Mouse (Mus musculus): Measurements from ENCODE around the gene Bola3. TPM values are rescaled to one million over a fixed set of nuclear protein-coding genes. Genes with fewer than 3 reads are reported as not detected.
"Not testable (repeated sequence)": the region's sequence is repeated elsewhere in the genome, so short reads cannot be mapped to it uniquely, and the experiment has no call there.

Bola3 gene
- polyA plus RNA-seq, 1 experiment from 2014 or later = 103 TPM

GRCm38 (mm10) chr6:83322794-83323193 is 26.2 kb upstream of the Bola3 start:
- no peaks in the 10 kb centered on the region for H3K36me3 ChIP-seq (ENCODE audit: poor library complexity, severe bottlenecking)
- no peaks in the 10 kb centered on the region for H3K27me3 ChIP-seq
- H3K9me3 ChIP-seq (replicated peaks) = no peaks in the 10 kb centered on the region
- WGBS = 66% methylated on average over 2 of the region's 2 CpGs
- H3K4me1 ChIP-seq = peaks cover 17% of the 10 kb centered on the region
- no peak overlapping the region for H3K27ac ChIP-seq
- H3K9ac ChIP-seq = no peak overlapping the region
- no peak overlapping the region for H3K4me3 ChIP-seq
- H3K4me2 ChIP-seq = no peak overlapping the region
- no peak for ATAC-seq

GRCm38 (mm10) chr6:83323652-83324419 is 25.1 kb upstream of the Bola3 start:
- H3K36me3 ChIP-seq (ENCODE audit: poor library complexity, severe bottlenecking) = 0 out of 2 replicates have a peak, but pooled peaks cover 4% of the 10 kb centered on the region
- WGBS = 70% methylated on average over 8 of the region's 8 CpGs
- H3K4me2 ChIP-seq = no peak overlapping the region
- no peak overlapping the region for H3K27ac ChIP-seq
- H3K4me1 ChIP-seq = peaks cover 17% of the 10 kb centered on the region
- no peak for ATAC-seq
- H3K9me3 ChIP-seq (replicated peaks) = no peaks in the 10 kb centered on the region
- H3K4me3 ChIP-seq = no peak overlapping the region
- no peaks in the 10 kb centered on the region for H3K27me3 ChIP-seq
- no peak overlapping the region for H3K9ac ChIP-seq

GRCm38 (mm10) chr6:83325525-83326393 is 23.2 kb upstream of the Bola3 start, which contains the start of the genes Mthfd2 and Mob1a:
TSS of gene Mthfd2 (minus strand) at chr6:83325908.
TSS of gene Mob1a (plus strand) at chr6:83326016.
- peaks cover 17% of the 10 kb centered on the region for H3K4me1 ChIP-seq
- no peaks in the 10 kb centered on the region for H3K27me3 ChIP-seq
- H3K4me3 ChIP-seq = peak within 1 kb of the TSS; percentile 71
- WGBS = 1% methylated on average over 64 of the region's 65 CpGs
- H3K36me3 ChIP-seq (ENCODE audit: poor library complexity, severe bottlenecking) = peaks cover 16% of the 10 kb centered on the region
- H3K9ac ChIP-seq = peak within 1 kb of the TSS; percentile 95
- peak; percentile 99 for ATAC-seq
- peak within 1 kb of the TSS; percentile 86 for H3K27ac ChIP-seq
- no peaks in the 10 kb centered on the region for H3K9me3 ChIP-seq (replicated peaks)
- peak within 1 kb of the TSS; percentile 84 for H3K4me2 ChIP-seq

- 12% methylated on average over 6 of the region's 6 CpGs for WGBS
- Histone ChIP-seq H3K9me3 (replicated peaks) (no peaks in the 10 kb centered on the region), H3K4me1 (peaks cover 17% of the 10 kb centered on the region), H3K27me3 (no peaks in the 10 kb centered on the region), H3K9ac (peak overlapping the region; percentile 95), H3K4me2 (peak overlapping the region; percentile 84), H3K4me3 (peak overlapping the region; percentile 71), H3K36me3 (ENCODE audit: poor library complexity, severe bottlenecking) (peaks cover 22% of the 10 kb centered on the region), H3K27ac (peak overlapping the region; percentile 86)
- no peak for ATAC-seq
These were observed 22.6 kb upstream of the Bola3 start for GRCm38 (mm10) chr6:83326394-83326736.

- WGBS = 72% methylated on average over 6 of the region's 6 CpGs
These were observed 22.2 kb upstream of the Bola3 start for GRCm38 (mm10) chr6:83326761-83327160.

GRCm38 (mm10) chr6:83327591-83328190 is 21.3 kb upstream of the Bola3 start:
- peaks cover 34% of the 10 kb centered on the region for H3K36me3 ChIP-seq (ENCODE audit: poor library complexity, severe bottlenecking)
- no peak overlapping the region for H3K27ac ChIP-seq
- no peaks in the 10 kb centered on the region for H3K9me3 ChIP-seq (replicated peaks)
- ATAC-seq = no peak
- peak overlapping the region; percentile 84; the same call in 1 of the 2 replicates for H3K4me2 ChIP-seq
- no peak overlapping the region for H3K4me3 ChIP-seq
- H3K9ac ChIP-seq = no peak overlapping the region
- H3K27me3 ChIP-seq = no peaks in the 10 kb centered on the region
- H3K4me1 ChIP-seq = peaks cover 17% of the 10 kb centered on the region
- WGBS = 91% methylated on average over 3 of the region's 3 CpGs

More at GRCm38 (mm10) chr6:83326761-83327160, 22.2 kb upstream of the Bola3 start:
- no peak for ATAC-seq
- Histone ChIP-seq H3K4me2 (peak overlapping the region; percentile 84), H3K4me3 (peak overlapping the region; percentile 71), H3K36me3 (ENCODE audit: poor library complexity, severe bottlenecking) (peaks cover 26% of the 10 kb centered on the region), H3K9ac (peak overlapping the region; percentile 95), H3K27ac (no peak overlapping the region), H3K4me1 (peaks cover 17% of the 10 kb centered on the region), H3K27me3 (no peaks in the 10 kb centered on the region), H3K9me3 (replicated peaks) (no peaks in the 10 kb centered on the region)

GRCm38 (mm10) chr6:83341387-83341786 is 7.6 kb upstream of the Bola3 start:
- 84% methylated on average over 3 of the region's 3 CpGs for WGBS

GRCm38 (mm10) chr6:83342957-83343356 is 6.0 kb upstream of the Bola3 start:
- WGBS = 93% methylated on average over 2 of the region's 2 CpGs
- Histone ChIP-seq H3K36me3 (ENCODE audit: poor library complexity, severe bottlenecking) (peaks cover 58% of the 10 kb centered on the region), H3K4me1 (no peaks in the 10 kb centered on the region), H3K9ac (no peak overlapping the region), H3K27ac (no peak overlapping the region), H3K4me3 (no peak overlapping the region), H3K9me3 (replicated peaks) (no peaks in the 10 kb centered on the region), H3K4me2 (no peak overlapping the region), H3K27me3 (no peaks in the 10 kb centered on the region)
- no peak for ATAC-seq

More at GRCm38 (mm10) chr6:83341387-83341786, 7.6 kb upstream of the Bola3 start:
- no peak overlapping the region for H3K27ac ChIP-seq
- no peak overlapping the region for H3K4me3 ChIP-seq
- H3K9ac ChIP-seq = no peak overlapping the region
- H3K36me3 ChIP-seq (ENCODE audit: poor library complexity, severe bottlenecking) = peaks cover 67% of the 10 kb centered on the region
- H3K9me3 ChIP-seq (replicated peaks) = no peaks in the 10 kb centered on the region
- no peak for ATAC-seq
- no peak overlapping the region for H3K4me2 ChIP-seq
- no peaks in the 10 kb centered on the region for H3K4me1 ChIP-seq
- no peaks in the 10 kb centered on the region for H3K27me3 ChIP-seq

- H3K27me3 ChIP-seq; ATAC-seq; H3K9me3 ChIP-seq (replicated peaks); H3K9ac ChIP-seq; H3K27ac ChIP-seq; H3K4me3 ChIP-seq; H3K4me2 ChIP-seq: not testable (repeated sequence)
- peaks cover 37% of the 10 kb centered on the region for H3K36me3 ChIP-seq (ENCODE audit: poor library complexity, severe bottlenecking)
- 92% methylated on average over 8 of the region's 8 CpGs for WGBS
- H3K4me1 ChIP-seq = peaks cover 11% of the 10 kb centered on the region
These were observed 3.7 kb upstream of the Bola3 start for GRCm38 (mm10) chr6:83345285-83345684.

GRCm38 (mm10) chr6:83347916-83348315 is 1.0 kb upstream of the Bola3 start:
- no peak overlapping the region for H3K4me2 ChIP-seq
- peaks cover 14% of the 10 kb centered on the region for H3K36me3 ChIP-seq (ENCODE audit: poor library complexity, severe bottlenecking)
- no peak overlapping the region for H3K27ac ChIP-seq
- peaks cover 16% of the 10 kb centered on the region for H3K4me1 ChIP-seq
- H3K9ac ChIP-seq = no peak overlapping the region
- H3K9me3 ChIP-seq (replicated peaks) = no peaks in the 10 kb centered on the region
- no peak for ATAC-seq
- no peak overlapping the region for H3K4me3 ChIP-seq
- WGBS = 93% methylated on average over 3 of the region's 3 CpGs
- H3K27me3 ChIP-seq = no peaks in the 10 kb centered on the region

GRCm38 (mm10) chr6:83349274-83349958 is 469 bp downstream of the Bola3 start:
- Histone ChIP-seq H3K27me3 (no peaks in the 10 kb centered on the region), H3K27ac (peak overlapping the region; percentile 51; the same call in 1 of the 2 replicates)
- peak; percentile 96 for ATAC-seq

More at GRCm38 (mm10) chr6:83349274-83349958, 469 bp downstream of the Bola3 start:
- under 1% methylated on average over 53 of the region's 53 CpGs for WGBS
- Histone ChIP-seq H3K9ac (peak overlapping the region; percentile 98), H3K4me2 (peak overlapping the region; percentile 91), H3K4me3 (peak overlapping the region; percentile 91), H3K9me3 (replicated peaks) (no peaks in the 10 kb centered on the region), H3K4me1 (peaks cover 16% of the 10 kb centered on the region), H3K36me3 (ENCODE audit: poor library complexity, severe bottlenecking) (peaks cover 25% of the 10 kb centered on the region)
